Mouse (Mus musculus): ENCODE results near the gene Ccdc148. TPM values are rescaled to one million over a fixed set of nuclear protein-coding genes. Genes with fewer than 3 reads are reported as not detected.
A peak's percentile ranks its signal among the peaks of the same experiment; 100 is the strongest.

Ccdc148 gene
- total RNA-seq (2015) (0.02 and 0.21 TPM in 2 replicates), total RNA-seq (2017) (0.08 and 0.11 TPM in 2 replicates)

DNA sequence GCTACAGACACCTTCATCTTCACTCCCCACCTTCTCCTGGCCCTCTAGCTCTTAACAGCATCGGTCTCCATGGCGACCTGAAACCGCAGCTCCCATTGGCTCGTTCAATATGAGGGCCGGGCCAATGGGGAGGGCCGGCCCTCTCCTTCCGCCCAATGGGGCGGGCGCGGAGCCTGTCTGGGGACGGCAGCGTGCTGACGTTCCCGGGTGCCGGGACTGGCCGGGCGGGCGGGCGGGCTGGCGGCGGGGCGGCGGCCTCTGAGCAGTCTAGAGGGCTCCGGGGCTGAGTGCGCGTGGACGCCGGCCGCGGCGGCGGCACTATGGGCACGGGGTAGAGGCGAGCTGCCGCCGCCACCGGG lies at the start of gene Ccdc148, which contains the start of gene Pkp4:
Ccdc148 (minus strand) TSS at position 79 of the 359 bp plus-strand sequence.
Pkp4 (plus strand) TSS at position 246 of the 359 bp plus-strand sequence.
- peak; percentile 97 for ATAC-seq (ENCODE audit: poor library complexity, severe bottlenecking)

- no peak for ATAC-seq (ENCODE audit: poor library complexity, severe bottlenecking)
These were observed 47.8 kb upstream of the Ccdc148 start for GRCm38 (mm10) chr2:59208276-59208675.

- 0 out of 2 replicates have a peak, but pooled peaks have one; percentile 24 for ATAC-seq (ENCODE audit: poor library complexity, severe bottlenecking)
These were observed 47.2 kb upstream of the Ccdc148 start for GRCm38 (mm10) chr2:59207725-59208124.

DNA sequence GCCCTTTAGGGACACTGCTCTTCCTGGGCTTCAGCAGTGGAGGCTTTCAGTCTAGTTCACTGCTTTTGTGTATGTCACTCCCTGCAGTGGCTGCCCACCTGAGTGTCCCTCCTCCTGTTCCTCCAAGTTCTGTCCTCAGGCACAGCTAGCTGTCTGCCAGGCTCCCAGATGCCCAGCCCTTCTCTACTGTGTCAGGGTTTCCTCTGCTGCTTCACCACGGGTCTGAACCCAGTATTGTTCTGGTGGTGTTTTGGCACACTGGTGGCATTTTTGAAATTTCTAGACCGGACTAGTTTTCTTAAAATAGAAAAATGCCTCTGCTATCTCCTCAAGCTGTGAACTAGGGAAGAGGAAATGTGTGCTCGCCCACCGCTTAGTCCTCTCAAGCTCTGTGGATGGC lies 46.8 kb upstream of the Ccdc148 start:
- ATAC-seq (ENCODE audit: poor library complexity, severe bottlenecking) = no peak

GRCm38 (mm10) chr2:59206190-59206589 lies 45.7 kb upstream of the Ccdc148 start:
- no peak for ATAC-seq (ENCODE audit: poor library complexity, severe bottlenecking)

DNA sequence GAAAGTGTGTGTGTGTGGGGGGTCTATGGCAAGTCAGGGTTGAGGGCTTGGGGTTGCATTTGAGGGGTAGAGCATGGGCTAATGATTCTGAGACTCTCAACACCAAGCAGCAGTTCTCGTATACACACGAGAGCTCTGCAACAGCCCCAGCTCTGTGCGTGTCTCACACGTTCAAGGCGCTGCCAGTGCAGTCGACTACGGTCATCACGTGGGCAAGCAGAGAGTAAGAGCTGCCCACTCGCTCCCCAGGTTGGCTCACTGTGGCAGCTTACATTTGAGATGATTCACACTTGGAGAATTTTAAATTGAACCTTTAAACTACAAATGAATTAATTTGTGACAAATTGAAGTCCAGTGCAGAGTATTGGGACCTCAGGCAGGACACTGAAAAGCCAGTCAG lies 44.6 kb upstream of the Ccdc148 start:
- ATAC-seq (ENCODE audit: poor library complexity, severe bottlenecking) = no peak

GRCm38 (mm10) chr2:59203627-59204425 lies 43.3 kb upstream of the Ccdc148 start:
- ATAC-seq (ENCODE audit: poor library complexity, severe bottlenecking) = no peak

DNA sequence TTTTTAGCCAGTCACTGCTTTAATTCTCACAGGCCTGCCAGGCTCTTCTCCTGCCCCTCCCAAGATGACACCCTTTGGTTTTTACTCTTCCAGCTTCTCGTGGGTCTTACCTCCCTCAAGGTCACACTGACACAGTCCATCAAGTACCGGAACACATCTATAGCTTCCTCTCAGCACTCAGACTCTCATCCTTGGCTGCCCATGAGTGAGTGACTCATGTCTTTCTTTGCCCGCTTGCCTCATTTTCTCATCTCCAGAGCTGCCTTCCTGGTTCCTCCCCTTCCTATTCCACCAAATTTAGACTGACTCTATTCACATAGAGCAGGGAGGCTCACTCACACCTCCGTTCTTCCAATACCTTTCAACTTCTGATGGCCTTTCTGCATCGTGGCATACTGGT lies 42.4 kb upstream of the Ccdc148 start:
- no peak for ATAC-seq (ENCODE audit: poor library complexity, severe bottlenecking)

DNA sequence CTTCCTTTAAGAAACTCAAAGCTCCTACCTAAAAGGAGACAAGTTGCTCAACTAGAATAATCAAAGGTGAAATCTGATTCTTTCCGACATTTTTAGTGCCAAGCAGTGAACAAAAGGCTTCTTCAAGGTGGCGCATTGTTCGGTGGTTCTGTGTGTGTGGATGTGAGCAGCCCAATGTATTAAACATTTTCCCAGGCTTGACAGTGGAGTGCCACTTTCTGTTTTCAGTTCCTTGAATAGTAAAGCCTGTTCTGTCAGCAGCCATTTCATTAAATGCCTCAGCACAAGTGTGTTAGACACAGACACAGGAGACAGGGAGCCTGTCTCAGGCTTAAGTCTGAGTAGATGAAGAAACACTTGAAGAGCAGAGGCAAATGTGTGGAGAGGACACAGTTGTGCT lies 40.0 kb upstream of the Ccdc148 start:
- ATAC-seq (ENCODE audit: poor library complexity, severe bottlenecking) = no peak

DNA sequence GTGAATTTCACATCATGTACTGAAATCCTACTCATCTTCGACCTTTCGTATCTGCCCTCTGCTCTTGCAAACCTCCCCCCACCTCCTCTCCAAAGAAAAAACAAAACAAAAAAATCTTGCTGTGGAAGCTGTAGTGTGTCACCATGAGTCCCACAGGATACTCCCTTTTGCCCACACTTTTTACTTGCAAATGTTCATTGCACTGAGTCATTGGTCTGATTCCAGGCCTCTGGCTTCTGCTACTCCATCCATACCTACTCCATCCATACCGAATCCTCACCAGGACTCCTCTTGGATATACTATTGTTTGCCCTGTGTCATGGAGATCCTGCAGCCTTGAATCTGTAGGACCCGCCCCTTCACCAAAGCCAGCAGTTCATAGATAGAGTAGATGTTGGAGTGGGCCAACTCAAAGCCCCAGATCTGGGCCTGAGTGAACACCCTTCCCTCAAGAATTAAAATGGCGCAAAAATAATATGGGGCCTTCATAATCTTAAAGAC lies 39.0 kb upstream of the Ccdc148 start:
- ATAC-seq (ENCODE audit: poor library complexity, severe bottlenecking) = no peak

GRCm38 (mm10) chr2:59197156-59197555 lies 36.7 kb upstream of the Ccdc148 start:
- no peak for ATAC-seq (ENCODE audit: poor library complexity, severe bottlenecking)

GRCm38 (mm10) chr2:59193117-59193516 lies 32.6 kb upstream of the Ccdc148 start:
- no peak for ATAC-seq (ENCODE audit: poor library complexity, severe bottlenecking)

DNA sequence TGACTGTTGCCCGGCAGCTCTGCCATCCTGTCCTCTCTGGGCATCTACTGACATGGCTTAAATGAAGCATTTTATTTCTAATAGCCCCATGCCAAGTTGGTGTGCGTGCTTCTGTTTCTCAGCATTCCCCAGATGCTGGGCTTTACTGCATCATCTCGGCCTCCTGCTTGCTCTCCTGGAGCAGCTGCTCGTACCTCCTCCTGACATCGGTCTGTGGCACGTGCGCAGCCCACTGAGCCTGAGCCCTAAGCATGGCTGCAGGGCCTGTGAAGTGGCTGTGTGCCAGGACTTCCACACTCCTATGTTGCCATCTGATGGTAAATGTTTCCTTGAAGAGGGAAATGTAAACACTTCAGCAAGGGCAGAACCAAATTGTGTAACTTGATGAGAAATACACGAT lies 31.0 kb upstream of the Ccdc148 start:
- no peak for ATAC-seq (ENCODE audit: poor library complexity, severe bottlenecking)

- ATAC-seq (ENCODE audit: poor library complexity, severe bottlenecking) = no peak
These were observed 29.7 kb upstream of the Ccdc148 start for GRCm38 (mm10) chr2:59190186-59190585.

GRCm38 (mm10) chr2:59189661-59190185 lies 29.2 kb upstream of the Ccdc148 start:
- ATAC-seq (ENCODE audit: poor library complexity, severe bottlenecking) = no peak

DNA sequence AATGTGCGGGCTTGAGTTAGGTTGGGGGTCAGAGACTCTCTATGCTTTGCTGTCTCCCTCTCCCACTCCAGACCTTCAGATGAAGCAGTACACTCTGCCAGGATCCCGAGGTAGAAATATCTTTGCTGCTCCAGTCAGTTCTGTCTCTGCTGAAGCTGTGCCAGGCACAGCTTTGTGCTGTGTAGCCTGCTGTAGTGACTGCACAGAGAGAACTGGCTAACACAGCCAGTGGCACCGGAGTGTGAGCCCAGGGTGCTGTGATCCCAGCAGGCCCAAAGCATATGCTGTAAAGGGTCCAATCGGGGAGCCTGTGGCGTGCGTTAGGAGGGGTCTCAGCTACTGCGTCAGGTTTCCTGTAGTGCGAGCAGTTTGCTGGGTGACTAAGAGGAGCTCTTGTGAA lies 27.8 kb upstream of the Ccdc148 start:
- no peak for ATAC-seq (ENCODE audit: poor library complexity, severe bottlenecking)

DNA sequence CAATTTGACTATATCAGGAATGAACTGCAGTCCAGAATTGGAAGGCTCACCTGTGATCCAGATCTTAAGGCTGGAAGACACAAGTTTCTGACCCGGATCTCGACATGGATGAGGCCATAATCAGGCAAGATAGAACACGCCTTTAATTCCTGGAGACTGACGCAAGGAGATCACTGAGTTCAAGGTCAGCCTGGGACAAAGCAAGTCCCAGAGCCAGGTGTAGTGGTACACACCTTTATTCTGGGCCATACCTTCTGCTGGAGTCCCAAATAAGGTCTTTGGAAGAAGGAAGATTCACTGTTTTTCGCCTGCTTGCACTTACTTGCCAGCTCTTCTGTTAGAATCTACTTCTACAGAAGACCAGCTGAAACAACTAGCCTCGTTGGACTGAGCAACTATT lies 26.5 kb upstream of the Ccdc148 start:
- ATAC-seq (ENCODE audit: poor library complexity, severe bottlenecking) = no peak

DNA sequence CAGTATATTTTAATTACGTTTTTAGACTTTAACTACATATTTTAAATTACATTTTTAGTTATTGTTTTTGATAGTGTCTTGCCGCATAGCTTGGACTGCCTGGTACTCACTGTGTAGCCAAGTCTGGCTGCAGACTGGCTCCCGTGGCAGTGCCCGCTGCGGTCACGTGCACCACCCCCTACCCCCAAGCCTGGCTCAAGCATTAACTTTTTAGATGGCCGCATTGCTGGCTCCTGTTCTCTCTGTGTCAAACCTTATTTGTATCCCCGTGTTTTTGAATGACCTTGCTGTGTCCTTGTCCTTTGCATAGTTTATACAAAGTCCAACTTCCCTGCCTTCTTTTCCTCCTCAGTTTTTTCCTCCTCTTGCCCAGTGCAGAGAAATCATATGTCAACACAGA lies 25.6 kb upstream of the Ccdc148 start:
- ATAC-seq (ENCODE audit: poor library complexity, severe bottlenecking) = no peak

GRCm38 (mm10) chr2:59184107-59185064 lies 23.9 kb upstream of the Ccdc148 start:
- ATAC-seq (ENCODE audit: poor library complexity, severe bottlenecking) = peak; percentile 93

- no peak for ATAC-seq (ENCODE audit: poor library complexity, severe bottlenecking)
These were observed 23.1 kb upstream of the Ccdc148 start for GRCm38 (mm10) chr2:59183541-59183940.

Data from megakaryocyte, adult 5-6 weeks (primary cell).